Mouse (Mus musculus) kidney, adult 18-20 months (tissue): ENCODE results near the gene Dhx9.
"Not testable (repeated sequence)": the region's sequence is repeated elsewhere in the genome, so short reads cannot be mapped to it uniquely, and the experiment has no call there.

Source experiments
- DNase-seq: peaks from one replicate; pipeline ENCODE4 v3.0.0; 2021

Gene Dhx9

DNA sequence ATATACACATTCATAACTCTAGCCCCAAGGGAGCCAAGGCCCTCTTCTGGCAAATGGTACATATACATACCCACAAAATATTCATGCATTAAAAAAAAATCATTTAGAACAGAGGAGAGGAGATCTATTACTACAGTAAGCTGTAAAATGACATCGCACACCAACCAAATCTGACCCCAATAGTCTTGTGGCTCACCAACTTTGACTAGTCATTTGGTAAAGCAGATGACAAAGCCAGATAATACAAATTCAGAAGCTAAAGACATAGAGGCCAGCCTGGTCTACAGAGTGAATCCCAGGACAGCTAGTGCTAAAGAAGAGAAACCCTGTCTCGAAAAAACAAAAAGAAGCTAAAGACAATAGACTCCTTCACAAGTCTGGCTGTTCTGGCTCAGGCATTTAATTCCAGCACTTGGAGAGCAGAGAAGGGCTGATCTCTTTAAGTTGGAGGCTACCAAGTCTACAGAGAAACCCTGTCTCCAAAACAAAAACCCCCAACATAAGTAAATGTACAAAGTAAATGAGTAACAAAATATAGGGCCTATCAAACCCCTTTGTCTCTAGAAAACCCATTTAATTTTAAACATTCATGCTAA, 2.2 kb downstream of the Dhx9 start:
- DNase-seq, result no peak

DNA sequence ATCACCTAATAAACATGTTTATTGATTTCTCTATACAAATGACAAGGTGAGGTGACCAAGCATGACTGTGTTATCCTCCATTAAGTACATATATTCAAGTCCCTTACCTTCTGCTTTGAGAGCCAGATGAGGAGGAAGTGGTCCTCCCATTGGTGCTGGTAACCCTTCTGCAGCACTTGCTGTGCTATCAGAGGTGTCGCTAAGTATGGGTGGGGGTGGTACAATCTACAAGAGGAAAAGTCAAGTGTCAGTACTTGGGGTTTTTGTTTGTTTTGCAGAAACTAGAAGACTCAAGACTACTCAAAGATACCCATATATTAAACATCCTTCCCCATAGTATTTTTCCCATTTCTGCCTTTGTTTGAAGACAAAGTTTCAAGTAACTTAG, 6.4 kb downstream of the Dhx9 start:
- DNase-seq, result no peak

DNA sequence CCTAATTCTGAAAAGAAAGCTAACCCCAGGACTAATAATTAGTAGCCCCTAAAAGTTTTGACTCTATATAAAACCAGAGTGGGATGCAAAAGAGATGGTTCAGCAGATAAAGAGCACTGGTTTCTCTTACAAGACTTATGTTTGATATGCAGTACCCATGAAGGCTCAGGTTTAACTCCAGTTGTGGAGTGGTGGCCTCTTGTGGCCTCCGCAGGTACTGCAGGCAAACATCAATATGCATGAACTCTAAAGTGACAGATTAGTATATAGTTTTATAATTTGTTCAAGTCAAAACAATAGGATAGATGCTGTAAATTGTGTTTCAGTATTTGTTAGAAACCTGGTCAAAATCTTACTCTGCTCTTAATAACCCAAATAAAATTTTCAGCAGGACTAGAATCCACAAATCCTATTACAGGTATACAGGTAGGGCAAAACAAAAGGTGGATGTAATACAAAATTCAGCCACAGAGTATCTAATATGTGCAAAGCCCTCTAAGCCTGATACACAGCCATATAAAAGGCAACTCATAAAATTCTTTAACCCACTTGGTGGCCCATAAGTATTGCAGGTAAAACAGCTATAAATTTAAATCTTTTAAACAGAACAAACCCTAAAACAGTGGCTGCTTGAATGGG, 7.0 kb downstream of the Dhx9 start:
- DNase-seq, result peak; percentile 79

DNA sequence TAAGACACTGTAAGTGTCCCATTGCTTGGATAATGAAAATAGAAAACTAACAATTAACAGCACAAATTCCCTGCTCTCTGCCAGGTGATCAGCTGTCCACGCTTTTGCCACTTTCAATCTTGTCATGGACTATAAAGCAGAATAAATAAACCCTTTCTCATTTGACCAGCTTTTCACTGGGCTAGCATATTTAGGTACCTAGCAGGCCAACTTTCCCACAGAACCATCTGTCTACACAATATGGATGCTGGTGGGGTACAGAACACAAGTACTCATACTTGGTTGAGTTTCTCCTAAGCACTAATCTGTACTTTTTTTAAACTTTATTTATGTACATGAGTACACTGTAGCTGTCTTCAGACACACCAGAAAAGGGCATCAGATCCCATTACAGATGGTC, 8.2 kb downstream of the Dhx9 start:
- no peak for DNase-seq

GRCm38 (mm10) chr1:153461796-153462195, 25.7 kb downstream of the Dhx9 start:
- no peak for DNase-seq

- DNase-seq, result no peak
Measured at GRCm38 (mm10) chr1:153456137-153456536, 31.3 kb downstream of the Dhx9 start.

DNA sequence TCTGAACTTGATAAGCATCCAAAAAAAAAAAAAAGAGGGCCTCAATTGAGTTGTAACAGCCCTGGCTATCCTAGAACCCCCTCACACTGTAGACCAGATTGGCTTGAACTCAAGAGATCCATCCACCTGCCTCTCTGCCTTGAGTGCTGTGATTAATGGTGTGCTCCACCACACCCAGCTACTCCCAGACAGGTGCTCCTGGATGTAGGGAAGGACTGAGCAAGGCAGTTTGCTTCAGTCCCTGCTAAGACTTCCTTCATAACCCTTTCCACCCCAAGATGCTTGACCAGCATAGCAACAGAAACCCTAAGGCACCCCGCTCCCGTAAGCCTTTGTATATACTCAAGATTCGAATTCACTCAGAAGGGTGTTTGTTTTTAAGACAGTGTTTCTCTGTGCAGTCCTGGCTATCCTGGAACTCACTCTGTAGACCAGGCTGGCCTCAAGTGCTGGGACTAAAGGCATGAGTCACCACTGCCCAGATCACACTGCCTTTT, 34.3 kb downstream of the Dhx9 start:
- no peak for DNase-seq

GRCm38 (mm10) chr1:153451237-153452154, 36.0 kb downstream of the Dhx9 start:
- DNase-seq, result no peak

GRCm38 (mm10) chr1:153446120-153446831, 41.2 kb downstream of the Dhx9 start:
- DNase-seq, result no peak

- DNase-seq, result no peak
Measured at GRCm38 (mm10) chr1:153443632-153444031, 43.8 kb downstream of the Dhx9 start.

GRCm38 (mm10) chr1:153443019-153443418, 44.4 kb downstream of the Dhx9 start:
- DNase-seq, result no peak

- DNase-seq, result no peak
Measured at GRCm38 (mm10) chr1:153441656-153442055, 45.8 kb downstream of the Dhx9 start.

- no peak for DNase-seq
Measured at GRCm38 (mm10) chr1:153440752-153441151, 46.7 kb downstream of the Dhx9 start.

DNA sequence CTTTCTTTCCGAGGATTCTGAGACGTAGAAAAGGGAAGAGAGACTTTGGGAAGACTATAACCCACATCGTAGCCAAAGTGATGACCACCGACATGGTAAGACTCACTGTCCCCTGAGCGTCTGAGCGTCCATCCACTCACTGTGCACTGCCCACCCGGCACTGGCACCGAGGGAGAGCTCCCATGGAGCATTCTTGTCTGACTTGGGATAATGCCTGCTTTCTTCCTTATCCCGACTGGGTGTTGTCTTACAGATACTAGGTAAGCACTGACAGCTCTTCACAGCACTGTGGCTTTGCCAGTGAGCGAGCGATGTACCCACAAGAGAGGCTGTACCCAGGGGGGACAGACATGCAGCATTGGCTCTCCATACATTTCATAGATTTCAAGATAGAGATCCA, 49.9 kb downstream of the Dhx9 start:
- no peak for DNase-seq

GRCm38 (mm10) chr1:153433851-153434589, 53.4 kb downstream of the Dhx9 start:
- no peak for DNase-seq

DNA sequence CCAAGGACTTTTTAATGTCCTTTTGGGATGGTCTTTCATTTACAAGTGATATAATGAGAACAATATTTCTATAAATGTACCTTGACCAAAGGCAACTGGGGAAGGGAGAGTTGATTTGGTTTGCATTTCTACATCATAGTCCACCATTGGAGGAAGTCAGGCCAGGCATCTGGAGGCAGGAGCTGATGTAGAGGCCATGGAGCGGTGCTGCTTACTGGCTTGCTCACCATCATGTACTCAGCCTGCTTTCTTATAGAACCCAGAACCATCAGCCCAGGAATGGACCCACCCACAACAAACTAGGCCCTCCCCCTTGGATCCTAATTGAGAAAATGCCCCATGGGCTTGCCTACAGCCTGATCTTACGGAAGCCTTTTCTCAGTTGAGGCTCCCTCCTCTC, 55.1 kb downstream of the Dhx9 start:
- DNase-seq, result no peak

DNA sequence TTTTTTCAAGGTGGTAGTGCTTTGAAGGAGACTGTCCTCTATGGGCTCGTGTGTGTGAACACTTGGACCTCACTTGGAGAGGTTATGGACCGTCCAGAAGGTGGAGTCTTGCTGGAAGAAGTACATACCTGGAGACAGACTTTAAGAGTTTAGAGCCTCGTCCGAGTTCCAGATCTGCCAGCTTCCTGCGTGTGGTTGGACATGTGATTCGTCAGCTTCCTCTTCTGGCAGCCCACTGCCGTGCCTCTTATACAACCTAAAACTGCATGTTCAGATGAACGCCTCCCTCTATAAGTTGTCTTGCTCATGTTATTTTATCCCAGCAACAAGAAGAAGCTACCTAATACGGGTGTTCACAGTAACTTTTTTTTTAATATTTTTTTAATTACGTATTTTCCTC, 55.8 kb downstream of the Dhx9 start:
- no peak for DNase-seq

DNA sequence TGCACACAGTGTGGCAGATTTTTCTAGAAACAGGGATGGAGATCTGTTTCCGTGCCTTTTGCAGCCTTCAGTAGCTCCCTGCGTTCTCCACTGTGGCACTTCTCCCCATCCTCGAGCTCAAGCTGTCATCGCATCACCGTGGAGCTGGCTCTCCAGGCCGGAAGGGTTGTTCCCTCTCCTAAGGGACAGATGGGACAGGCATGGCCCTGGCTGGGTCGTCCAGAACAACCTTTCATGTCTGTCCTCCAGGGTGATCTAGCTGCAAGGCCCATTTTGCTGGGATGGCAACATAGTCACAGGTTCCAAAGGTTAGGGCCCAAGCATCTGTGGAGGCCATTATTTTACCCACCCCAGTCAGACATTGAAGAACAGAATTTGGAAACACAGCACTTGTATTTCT, 56.3 kb downstream of the Dhx9 start:
- DNase-seq, result no peak

- DNase-seq, result peak; percentile 43
Measured at GRCm38 (mm10) chr1:153424770-153425584, 62.5 kb downstream of the Dhx9 start, which contains the start of gene Shcbp1l. Shcbp1l (plus strand) TSS chr1:153425162.

- DNase-seq, result no peak
Measured at GRCm38 (mm10) chr1:153424271-153424670, 63.2 kb downstream of the Dhx9 start.

DNA sequence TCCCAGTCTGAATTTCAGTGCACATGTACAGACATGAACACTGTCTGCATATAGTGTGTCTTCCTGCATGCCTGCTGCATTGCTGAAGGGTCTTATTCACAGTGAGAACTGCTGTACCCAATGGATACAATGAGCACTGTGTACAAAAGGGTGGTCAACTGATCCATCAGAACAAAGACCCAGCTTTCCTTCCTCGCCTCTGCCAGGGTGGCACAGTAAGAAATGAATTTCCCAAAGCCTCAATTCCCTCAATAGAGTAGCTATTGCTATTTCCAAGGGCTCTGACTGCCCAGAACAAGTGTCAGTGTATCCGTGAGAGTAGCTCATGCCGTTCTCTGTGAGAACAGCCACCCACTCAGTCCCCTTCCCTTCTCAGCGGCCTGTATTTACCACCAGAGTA, 69.7 kb downstream of the Dhx9 start:
- DNase-seq, result not testable (repeated sequence)
